Mouse (Mus musculus): ENCODE results near the gene Ncan. TPM values are rescaled to one million over a fixed set of nuclear protein-coding genes. Genes with fewer than 3 reads are reported as not detected.
A peak's percentile ranks its signal among the peaks of the same experiment; 100 is the strongest.

The Ncan gene
- 100 to 1,000 TPM; 188 to 207 TPM for total RNA-seq (2021)

DNA sequence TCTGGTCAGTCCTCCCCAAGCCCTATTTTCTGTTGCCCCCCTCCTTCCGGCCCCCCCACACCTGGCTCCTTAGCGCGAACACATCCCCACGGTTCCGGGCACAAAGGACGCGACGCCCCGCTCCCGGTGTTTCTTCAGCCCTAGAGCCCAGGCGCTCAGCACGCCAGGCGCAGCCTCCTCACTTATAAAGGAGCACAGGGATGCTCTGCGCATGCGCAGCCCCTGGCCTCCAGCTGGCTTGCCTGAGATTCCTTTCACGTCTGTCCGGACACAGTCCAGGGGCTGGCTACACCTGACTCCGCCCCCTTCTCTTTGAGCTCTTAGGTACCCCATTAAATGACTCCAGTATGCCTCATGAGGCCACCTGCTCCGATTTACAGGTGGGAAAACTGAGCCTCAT lies at the start of gene Ncan:
TSS of gene Ncan (minus strand) at position 207 of the 400 bp plus-strand sequence.
- peak; percentile 93 to 95 for DNase-seq (ENCODE audit: extremely low spot score in 1 of 2, low spot score in 1 of 2)

DNA sequence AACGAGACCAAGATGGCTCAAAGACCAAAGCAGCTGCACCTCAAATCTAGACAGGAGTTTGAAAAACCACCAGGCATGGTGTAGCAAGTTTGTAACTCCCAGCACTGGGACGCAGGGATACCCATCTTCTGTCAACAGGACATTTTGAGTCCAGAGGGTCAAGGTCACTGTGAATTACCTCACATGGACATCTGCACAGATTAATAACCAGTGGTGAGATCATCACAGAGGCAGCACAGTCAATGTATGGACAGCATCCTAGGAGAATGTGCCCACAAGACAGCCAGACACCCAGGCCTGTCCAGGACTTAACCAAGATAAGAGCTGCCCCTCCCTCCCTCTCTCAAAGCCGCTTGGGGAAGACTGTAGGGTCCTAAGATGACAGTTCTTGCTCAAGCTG lies 49.4 kb upstream of the Ncan start:
- no peak for DNase-seq (ENCODE audit: extremely low spot score in 1 of 2, low spot score in 1 of 2)

DNA sequence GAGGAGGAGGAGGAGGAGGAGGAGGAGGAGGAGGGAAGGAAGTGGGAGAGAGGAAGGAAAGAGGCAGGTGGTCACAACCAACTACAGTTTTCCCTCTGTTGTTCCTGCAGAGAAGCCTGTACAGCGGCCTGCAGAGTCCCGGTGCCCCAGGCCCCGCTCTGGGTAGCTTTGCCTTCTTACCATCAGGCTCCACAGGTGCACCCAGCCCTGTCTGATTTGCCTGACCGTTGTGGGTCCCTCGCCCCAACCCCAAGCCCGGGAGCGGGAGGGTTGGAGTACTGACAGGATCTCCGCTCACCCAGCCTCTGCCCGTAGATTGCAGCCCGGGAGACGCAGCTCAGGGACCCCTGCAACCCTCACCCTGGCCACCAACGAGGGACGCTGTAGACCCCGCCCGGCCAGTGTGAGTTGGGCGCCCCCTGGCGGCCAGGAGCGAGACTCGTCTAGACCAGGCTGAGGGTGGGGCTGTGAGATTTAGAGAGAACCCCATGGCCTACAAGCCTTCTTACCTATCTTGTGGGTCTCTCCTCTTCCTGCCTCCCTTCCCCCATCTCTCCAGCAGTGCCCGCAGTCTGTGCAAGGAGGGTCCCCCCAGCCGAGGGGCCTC lies 45.9 kb upstream of the Ncan start:
- peak; percentile 46 to 79 for DNase-seq (ENCODE audit: extremely low spot score in 1 of 2, low spot score in 1 of 2)

DNA sequence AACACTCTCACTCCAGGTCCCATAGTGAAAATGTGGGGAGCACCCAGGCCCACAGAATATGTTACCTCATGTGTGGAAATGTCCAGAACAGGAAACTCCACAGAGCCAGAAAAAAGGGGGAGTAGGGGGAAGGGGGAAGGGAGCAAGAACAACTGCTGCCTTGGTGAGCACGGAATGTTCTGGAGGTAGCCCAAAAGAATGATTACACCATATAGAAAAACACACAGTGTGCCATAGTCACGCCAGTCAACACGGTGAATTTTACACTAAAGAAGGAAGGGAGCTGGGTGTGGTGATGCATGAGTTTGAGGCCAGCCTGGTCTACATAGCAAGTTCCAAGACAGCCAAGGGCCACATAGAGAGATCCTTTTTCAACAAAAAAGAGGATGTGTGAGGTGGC lies 42.6 kb upstream of the Ncan start:
- no peak for DNase-seq (ENCODE audit: extremely low spot score in 1 of 2, low spot score in 1 of 2)

GRCm38 (mm10) chr8:70160015-70160414 lies 39.3 kb upstream of the Ncan start:
- no peak for DNase-seq (ENCODE audit: extremely low spot score in 1 of 2, low spot score in 1 of 2)

DNA sequence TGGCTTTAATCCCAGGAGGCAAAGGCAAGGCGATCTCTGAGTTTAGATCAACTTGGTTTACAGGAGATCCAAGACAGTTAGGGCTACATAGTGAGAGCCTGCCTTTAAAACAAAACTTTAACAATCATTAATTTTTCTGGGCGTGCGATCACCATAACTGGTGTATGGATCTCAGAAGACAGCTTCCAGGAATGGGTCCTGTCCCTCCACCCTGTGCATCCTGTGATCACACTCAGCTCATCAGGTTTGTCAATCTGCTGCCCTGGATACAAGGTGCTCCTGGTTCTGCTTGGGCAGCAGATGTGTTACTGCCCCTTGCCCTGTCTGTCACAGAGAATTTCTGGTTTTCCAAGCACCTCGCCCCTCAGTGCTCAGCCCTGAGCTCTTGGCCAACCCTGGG lies 38.5 kb upstream of the Ncan start:
- DNase-seq (ENCODE audit: extremely low spot score in 1 of 2, low spot score in 1 of 2), result no peak

GRCm38 (mm10) chr8:70158069-70158853 lies 37.6 kb upstream of the Ncan start:
- DNase-seq (ENCODE audit: extremely low spot score in 1 of 2, low spot score in 1 of 2), result peak; percentile 37 to 49

- no peak for DNase-seq (ENCODE audit: extremely low spot score in 1 of 2, low spot score in 1 of 2)
These were observed 36.6 kb upstream of the Ncan start for GRCm38 (mm10) chr8:70157240-70157800.

GRCm38 (mm10) chr8:70152537-70153257 lies 32.0 kb upstream of the Ncan start:
- peak; percentile 22 to 49 for DNase-seq (ENCODE audit: extremely low spot score in 1 of 2, low spot score in 1 of 2)

- DNase-seq (ENCODE audit: extremely low spot score in 1 of 2, low spot score in 1 of 2), result no peak
These were observed 29.5 kb upstream of the Ncan start for GRCm38 (mm10) chr8:70150158-70150557.

DNA sequence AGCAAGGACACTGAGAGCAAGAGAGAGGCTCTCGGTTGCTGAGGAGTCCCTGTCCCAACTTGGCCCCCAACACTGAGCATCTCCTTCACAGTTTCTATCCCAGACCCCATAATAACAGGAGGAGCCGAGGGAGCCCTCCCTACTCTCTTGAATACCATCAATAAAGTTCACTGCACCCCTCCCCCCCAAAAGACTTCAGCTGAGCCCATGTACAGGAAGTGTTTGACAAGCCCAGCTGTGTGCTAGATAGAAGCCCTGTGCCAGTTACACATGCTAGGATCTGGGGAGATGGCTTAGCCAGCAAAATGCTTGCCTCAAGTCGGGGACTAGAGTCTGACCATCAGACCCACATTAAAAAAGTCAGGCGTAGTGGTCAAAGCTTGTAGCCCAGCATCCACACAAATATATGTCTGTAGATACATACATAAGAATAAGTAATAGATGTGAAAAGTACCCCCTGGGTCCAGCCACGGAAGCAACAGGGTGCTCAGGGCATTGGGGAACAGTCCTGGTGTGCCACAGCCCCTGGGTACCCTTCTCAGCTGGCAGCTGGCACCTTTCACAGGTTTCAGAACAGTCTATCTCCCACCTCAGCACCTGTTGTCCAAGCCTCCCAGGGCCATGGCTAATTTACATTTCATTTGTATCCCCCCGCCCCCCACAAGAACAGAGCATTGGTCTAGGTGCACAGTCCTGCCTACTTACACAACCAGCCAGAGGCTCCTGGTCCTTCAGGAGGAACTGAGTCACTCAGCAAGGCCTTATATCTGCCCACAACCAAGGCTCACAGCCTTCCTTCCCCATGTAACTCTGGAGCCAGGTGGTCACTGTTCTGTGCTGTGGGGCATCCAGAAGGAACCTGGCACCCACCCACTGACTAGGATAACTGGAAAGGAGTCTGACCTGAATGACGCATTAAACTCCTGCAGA lies 27.3 kb upstream of the Ncan start:
- DNase-seq (ENCODE audit: extremely low spot score in 1 of 2, low spot score in 1 of 2), result no peak

DNA sequence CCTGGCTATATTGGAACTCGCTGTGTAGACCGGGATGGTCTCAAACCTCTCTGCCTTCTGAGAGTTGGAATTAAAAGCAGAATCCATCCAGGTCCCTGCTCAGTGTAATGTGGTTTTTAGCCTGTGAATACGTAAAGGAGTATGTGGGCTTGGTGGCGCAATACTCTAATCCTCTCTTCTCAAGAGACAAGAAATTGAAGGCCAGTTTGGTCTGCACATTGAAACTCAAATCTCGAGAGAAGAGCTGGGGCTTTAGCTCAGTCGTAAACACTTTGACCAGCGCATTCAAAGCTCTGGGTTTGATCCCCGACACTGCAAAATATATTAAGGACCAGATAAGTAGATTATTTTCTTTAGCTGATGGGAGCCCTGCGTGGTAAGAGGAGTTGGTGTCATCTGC lies 19.3 kb upstream of the Ncan start:
- DNase-seq (ENCODE audit: extremely low spot score in 1 of 2, low spot score in 1 of 2), result no peak

DNA sequence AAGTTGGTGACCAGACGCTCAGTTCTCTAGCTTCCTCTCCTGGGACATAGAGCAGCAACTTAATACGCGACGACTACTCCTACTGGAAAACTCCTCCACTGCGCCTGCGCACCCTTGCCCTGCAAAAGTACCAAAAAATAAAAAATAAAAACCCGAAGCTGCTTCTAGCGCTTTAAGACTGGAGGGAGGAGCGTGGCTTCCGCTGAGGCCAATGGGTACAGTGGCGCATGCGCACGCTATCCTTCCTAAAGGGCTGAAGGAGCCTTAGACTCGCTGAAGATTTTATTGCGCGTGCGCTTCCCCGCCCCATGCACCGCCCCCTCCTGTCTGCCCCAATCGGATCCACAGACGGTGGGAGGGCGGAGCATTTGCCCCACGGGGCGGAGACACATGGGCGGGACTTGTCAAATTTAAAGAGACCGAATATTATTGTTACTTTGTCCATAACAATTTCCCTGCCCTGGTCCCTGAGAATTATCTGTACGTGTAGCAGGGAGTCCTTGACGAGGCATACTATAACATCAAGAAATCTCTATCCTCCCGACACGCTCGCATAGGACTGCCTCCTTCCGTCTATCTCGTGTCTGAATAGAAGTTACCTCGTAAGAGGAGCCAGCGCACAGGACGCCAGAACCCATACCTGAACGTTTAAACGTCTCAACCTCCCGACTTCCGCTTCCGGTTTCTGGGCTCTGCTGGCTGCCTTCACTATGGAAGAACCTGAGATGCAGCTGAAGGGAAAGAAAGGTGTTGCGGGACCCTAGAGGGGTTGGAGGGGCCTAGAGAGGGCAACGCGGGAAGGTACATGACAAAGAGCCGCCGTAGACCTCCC lies 18.6 kb upstream of the Ncan start, which contains the start of the genes Rfxank, Borcs8 and Mef2b:
TSS of gene Rfxank (minus strand) at position 129 of the 832 bp plus-strand sequence.
TSS of gene Borcs8 (plus strand) at position 474 of the 832 bp plus-strand sequence.
TSS of gene Mef2b (plus strand) at position 686 of the 832 bp plus-strand sequence.
- DNase-seq (ENCODE audit: extremely low spot score in 1 of 2, low spot score in 1 of 2), result peak; percentile 87 to 91

GRCm38 (mm10) chr8:70137890-70138289 lies 17.2 kb upstream of the Ncan start:
- no peak for DNase-seq (ENCODE audit: extremely low spot score in 1 of 2, low spot score in 1 of 2)

DNA sequence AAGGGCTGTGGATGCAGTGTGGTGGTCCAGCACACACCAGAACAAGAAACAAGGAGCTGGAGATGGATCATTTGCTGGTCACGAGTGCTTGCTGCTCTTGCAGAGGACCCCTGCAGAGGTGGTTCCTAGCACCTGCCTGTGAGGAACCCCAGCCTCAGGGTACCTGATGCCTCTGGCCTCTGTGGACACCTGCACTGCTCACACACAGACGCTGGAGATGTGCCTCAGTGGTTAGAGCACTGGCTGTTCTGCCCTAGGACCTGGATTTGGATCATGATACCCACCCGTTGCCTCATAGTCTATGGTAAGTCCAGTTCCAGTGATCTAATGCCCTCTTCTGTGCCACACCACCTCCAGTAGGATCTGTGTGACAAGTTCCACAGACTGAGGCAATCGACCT lies 15.9 kb upstream of the Ncan start:
- no peak for DNase-seq (ENCODE audit: extremely low spot score in 1 of 2, low spot score in 1 of 2)

GRCm38 (mm10) chr8:70134931-70135330 lies 14.3 kb upstream of the Ncan start:
- no peak for DNase-seq (ENCODE audit: extremely low spot score in 1 of 2, low spot score in 1 of 2)

DNA sequence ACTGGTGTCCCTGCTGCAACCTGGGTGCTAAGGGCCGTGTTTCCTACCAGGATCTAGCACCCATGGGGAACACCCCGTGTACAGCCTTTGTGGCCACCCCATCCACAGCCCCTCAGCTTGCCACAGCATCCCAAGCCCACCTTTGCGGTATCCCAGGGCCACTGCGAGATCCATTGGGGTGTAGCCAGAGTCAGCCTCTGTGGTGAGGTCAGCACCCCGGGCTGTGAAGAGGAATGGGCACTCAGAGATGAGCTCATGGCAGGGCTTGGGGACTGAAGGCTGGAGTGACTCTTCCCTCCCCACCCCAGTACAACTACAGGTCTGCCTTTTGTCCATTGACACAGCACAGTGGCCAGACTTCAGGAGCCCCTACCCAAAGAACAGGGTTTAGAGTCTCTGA lies 13.4 kb upstream of the Ncan start:
- no peak for DNase-seq (ENCODE audit: extremely low spot score in 1 of 2, low spot score in 1 of 2)

GRCm38 (mm10) chr8:70131166-70131883 lies 10.7 kb upstream of the Ncan start, which contains the start of gene Nr2c2ap:
TSS of gene Nr2c2ap (plus strand) at chr8:70131333.
- peak; percentile 63 to 73 for DNase-seq (ENCODE audit: extremely low spot score in 1 of 2, low spot score in 1 of 2)
